Mouse (Mus musculus) c-Kit-positive CD71-positive TER-119-positive erythroid progenitor cells, embryonic 14.5 days (primary cell): ENCODE data around the gene Rrad.

Experiments used
- DNase-seq: peaks from one replicate; pipeline ENCODE4 v3.0.0-alpha.2; 2013; ENCODE audit warnings: low spot score

The Rrad gene

DNA sequence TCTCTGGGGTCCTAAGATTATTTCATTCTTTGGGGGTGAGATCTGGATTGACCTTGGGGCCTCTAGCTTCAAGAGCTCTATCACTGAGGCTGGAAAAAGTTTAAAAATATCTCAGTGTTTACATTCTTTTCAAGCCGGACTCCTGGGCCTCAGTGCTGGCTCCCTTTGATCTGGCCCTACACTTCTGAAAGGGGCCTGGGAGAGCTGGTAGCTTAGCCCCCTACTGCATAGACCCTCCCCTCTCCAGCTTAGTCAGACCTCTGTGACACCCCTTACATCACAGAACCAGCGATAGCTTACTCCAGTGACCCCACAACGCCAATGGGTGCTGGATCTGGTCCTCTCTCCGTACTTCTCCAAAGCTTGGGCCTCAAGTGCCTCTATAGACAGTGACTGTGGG, 19.5 kb downstream of the Rrad start:
- DNase-seq = no peak

DNA sequence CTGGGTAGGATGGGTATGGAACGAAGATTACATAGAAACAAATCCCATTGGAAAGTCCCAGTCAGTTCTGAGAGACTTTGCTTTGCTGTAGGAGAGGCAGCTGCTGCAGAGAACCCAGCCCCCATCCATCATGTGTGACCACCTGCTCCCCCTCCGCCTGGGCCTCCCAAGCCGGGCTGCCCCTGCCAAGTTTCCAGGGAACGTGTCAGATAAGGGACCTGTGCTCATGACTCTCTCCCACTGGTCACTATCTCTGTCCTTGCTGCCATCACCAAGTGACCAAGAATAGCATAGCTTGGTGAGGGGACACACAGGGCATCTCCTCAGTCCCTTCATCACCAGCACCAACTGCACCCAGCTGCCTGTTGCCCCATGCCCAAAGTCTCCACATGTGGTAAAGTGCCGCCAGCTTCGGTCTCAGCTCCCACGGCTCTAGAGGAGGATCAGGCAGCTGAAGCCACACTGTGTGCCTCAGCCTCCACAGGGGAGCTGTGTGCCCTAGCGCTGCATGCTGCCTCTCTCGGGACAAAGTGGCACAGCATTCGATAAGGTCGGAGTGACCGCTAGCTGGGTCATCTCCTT, 20.9 kb downstream of the Rrad start:
- DNase-seq = no peak

DNA sequence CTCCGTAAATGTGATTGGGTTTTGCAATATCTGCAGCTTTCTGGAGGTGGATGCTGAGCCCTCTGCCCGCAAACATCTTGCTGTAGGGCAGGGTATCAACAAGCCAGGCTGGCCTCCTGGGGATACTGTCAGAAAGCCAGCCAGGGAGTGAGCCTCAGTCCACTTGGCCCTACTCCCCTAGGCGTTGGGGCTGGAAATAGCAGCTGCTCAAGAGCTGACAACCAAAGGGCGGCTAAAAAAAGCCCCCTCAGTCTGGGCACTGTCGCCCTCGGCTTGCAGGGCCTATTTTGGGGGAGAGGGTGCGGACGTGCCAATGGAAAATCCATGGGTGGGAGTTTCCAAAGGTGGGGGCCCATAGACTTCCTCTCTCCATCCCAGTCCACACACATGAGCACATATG, 21.9 kb downstream of the Rrad start:
- DNase-seq = no peak

DNA sequence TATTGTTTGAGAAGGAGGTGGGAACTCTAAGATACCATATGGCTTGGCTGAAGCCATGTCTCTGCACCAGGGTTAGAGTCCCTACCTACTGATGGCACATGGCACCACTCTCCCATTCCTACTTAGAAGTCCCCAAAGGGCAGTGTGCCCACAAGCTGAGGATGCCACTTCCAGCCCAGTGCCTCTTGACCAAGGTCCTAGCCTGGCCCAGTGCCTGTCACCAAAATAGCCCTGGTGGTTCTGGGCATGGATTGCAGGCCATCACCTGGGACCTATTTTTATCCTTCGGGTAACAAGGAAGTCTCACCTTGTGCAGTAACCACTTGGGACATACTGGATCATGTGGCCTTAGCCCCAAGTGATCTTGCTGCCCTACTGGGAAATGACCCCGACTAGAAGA, 23.2 kb downstream of the Rrad start:
- DNase-seq = no peak

DNA sequence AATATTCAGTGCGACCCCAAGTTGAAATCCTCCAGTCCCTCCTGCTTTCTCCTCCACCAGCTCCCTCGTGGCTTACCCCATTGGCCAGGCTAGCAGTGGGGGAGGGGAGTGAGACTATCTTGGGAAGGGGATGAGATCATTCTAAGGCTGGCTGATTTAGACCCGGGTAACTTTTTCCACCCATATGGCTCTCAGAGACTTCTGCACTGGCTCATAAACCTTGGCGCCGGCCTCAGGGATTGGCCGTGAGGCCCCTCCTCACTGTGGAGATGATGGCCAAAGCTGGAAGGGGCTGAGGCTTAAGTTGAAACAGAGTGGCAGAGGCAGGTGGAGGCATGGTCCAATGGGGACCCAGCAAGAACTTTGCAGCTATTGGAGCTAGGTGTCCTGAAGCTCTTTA, 24.8 kb downstream of the Rrad start:
- DNase-seq = no peak

DNA sequence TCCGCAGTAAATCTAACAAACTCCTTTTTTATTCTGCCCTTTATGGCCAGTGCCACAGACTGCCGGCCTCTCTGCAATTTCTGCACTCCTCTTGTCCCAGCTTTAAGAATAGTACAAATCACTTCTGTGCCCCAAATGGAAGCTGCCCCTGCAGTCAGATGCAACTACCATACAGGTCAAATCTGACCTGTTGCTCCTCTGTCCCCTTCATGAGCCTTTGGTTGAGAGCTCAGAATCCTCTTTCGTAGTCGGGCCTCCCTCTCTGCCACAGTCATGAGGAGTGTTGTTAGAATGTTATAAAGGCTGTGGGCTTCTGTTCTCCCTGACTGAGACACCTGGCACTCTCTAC, 27.9 kb downstream of the Rrad start:
- no peak for DNase-seq

DNA sequence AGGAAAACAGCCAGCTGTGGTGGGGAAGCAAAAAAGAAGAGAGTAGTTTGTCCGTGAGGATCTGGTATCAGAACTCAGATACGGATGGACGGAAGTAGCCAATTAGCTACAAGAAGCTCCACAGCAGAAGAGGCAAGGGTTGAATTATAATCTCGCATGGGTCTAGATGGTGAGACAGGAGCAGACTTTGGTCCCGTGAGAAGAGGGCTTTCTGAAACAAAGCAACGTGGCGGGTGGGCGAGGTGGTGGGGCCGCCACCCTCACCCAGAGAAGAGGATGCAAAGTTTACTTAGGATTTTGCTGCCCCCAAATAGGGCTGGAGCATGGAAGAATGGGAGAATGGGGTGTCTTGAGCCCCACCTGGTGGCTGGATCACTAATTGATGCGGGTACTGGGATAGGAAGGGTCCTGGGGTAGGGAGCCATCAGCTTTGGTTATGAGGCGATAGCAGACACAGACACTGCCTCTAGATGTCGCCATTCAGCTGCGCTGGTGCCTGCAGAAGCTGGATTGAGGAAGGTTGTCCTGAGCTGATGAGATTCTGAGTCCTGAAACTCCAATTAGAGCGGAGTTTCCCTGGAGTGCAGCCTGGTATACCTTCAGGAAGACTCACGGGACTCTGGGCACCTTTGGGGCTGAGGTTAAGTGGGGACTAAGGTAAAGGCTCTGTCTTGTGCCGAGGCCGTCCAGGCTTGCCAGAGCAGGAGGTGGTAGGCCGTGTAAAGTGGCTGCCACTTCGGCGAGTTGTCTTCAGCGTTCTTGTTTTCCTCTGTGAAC, 28.5 kb downstream of the Rrad start:
- DNase-seq = peak; percentile 70

DNA sequence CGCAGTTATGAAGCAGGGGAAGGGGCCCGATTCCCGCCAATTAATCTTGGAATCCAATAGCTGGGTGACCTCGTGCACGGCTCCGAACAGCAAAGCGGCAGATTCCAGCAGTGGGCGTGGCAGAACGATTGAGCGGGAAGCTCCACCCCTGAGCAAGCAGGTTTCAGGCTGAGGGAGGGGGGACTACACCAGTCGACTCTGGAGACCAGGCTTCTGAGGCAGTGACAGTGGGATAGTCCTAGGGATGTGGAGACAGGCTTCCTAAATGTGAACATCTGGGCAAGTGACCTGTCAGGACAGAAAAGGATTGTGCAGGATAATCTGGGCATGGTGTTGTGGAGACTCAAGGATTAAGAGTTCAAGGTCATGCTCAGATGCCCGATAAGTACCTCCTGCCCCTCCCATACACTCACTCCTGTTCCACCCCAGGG, 29.2 kb downstream of the Rrad start:
- no peak for DNase-seq

DNA sequence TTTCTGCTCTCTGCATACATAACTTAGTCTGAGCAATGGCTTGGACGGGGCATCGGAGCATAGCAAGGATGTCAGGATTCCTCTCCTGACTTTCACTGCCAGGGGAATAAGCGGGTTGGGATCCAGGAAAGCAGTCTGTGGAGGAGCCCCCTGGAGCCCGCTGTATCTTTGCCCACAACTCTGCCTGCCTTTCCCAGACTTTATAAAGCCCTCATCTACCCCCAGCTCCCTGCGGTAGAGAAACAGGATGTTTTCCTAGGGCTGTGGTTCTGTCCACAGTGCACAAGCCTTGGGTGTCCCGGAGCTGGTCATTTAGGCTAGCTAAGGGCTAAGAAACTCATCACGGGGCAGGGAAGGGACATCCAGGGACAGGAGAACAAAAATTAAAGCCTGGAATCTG, 29.7 kb downstream of the Rrad start:
- no peak for DNase-seq

DNA sequence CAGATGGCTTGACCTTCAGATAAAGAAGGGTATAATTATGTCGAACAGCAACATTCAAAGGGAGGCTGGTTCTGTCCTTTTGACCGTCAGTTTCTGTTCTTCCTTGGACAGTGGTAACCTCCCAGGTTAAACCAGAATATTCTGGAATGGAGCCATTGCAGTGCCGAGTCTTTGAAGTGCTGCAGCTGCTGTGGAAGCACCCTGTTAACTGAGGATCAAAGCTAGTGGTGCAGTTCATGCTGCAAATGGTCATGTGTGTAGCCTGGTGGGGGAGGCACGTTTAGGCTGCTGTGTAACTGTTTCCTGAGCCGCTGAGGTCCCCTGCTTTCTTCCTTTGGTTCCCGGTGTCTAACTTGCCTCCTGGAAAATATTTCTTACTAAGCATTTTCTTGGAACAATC, 32.6 kb downstream of the Rrad start:
- no peak for DNase-seq

DNA sequence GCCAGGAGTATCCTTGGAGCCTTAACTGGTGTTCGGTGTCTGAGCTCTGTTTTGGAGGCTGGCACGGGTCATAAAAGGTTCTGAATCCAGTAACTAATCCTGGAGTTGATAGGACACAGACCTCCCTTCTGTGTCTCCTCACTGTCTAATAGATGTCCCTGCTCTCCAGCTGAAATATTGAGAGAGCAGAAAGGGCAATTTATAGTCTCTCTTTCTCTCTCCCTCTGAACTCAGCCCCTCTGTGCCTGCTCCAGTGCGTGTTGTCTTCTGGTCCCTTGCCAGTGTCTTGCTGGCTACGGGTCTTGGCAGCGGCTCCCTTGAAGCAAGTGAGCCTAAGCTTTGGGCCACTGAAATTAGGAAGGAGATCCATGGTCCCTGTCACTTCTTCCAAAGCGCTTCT, 33.5 kb downstream of the Rrad start:
- DNase-seq = no peak

DNA sequence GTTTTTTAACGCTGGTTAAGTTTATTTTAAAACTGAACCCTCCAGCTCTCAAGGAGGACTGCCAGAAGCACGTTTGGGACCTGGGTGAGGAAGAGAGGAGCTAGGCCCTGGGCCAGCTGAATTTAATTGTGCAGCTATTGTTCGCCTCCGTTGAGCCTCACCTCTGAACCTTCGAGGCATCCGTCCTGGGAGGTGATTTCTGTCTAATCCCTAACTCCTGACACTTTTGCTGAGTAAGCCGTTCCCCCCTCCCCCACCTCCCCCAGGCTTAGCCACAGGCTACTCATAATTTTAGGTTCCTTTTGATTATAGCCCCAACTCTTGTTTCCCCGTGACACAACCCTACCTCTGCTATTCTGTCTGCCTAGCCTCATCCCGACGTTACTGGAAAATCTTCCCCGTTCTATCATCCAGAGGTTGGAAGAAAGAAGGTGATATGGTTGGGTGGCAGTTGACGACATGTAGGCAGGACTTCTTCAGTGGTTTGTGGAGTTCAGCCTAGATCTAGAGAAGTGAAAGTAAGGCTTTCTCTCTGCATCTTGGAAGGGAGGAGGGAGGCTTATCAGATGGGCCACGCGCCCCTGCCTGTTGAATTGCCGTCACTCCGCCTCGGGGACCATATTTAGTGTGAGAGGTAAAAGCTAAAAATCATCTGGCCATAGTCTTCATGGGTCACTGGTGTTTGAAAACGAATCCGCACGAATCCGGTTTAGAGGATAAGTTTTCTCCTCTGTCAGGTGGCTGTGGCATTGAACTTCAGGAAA, 35.2 kb downstream of the Rrad start:
- no peak for DNase-seq

DNA sequence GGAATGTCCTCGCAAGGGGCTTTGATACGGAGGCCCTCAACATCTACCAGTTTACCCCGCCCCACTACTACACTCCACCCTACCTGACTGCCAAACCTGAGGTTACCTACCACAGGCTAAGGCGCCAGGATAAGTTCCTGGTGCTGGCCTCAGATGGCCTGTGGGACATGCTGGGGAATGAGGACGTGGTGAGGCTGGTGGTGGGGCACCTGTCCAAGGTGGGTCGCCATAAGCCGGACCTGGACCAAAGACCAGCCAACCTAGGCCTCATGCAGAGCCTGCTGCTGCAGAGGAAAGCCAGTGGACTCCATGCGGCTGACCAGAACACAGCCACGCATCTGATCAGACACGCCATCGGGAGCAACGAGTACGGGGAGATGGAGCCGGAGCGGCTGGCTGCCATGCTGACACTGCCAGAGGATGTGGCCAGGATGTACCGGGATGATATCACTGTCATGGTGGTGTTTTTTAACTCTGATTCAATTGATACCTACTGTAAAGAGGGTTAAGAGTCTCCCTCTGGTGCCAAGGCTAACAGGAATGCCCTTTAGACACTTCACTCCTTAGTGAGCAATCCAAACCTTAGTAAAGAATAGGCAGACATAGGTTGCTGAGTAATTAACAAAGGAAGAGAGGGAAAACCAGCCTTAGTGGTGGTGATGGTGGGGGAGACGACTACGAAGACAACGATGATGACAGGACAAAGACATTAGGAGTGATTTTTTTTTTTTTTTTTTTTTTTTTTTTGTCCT, 36.3 kb downstream of the Rrad start:
- no peak for DNase-seq

DNA sequence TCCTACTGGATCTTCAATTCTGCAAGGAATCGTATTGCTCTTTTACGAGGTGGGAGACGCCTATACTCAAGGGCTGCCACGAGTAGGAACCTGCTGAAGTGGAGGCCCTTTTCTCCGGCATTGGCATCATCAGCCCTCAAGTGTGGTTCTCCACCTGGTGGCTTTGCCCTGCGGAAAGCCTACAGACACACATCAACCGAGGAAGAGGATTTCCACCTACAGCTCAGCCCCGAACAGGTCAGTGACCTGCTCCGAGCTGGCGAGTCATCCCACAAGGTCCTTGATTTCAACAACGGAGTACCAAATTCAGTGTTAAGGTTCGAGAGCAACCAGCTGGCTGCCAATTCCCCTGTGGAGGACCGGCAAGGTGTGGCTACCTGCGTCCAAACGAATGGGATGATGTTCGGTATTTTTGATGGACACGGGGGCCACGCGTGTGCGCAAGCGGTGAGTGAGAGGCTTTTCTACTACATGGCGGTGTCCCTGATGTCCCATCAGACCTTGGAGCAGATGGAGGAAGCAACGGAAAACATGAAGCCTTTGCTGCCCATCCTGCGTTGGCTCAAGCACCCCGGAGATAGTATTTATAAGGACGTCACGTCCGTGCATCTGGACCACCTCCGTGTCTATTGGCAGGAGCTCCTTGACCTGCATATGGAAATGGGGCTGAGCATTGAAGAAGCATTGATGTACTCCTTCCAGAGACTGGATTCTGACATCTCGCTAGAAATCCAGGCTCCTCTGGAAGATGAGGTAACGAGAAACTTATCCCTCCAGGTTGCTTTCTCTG, 37.4 kb downstream of the Rrad start:
- no peak for DNase-seq

DNA sequence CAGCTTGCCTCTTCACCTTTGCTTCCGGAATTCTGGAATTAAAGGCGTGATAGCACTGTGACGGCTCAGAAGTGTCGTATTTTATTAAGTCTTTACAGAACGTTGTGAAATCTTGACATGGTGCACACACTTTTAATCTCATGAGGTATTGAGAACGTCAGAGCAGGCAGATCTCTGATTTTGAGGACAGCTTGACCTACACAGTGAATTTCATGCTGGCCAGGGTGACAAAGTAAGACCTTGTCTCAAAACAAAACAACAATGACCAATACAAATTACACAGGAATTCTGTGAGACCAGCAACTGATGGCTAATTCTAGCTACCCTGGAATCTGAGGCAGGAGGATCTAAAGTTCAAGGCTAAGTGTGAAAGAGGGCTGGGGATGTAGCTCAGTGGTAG, 38.6 kb downstream of the Rrad start:
- no peak for DNase-seq

DNA sequence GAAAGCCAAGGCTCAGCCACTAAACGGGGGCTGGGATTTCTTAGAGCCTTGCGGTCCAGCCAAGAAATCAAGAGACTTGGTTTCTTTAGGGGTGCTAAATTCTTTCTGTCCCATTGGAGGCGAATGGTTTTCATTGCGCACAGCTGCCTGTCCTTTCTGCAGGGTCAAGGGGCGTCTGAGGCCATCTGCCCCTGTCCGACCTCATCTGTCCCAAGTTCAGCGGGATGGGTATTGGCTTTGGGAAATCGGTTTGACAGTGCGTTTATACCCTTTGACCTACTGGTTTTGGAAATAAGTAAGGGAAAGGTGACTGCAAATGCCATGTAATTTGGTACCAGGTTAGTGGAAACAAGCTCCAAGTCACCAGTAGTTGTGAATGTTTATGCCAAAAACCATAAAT, 39.3 kb downstream of the Rrad start:
- no peak for DNase-seq

DNA sequence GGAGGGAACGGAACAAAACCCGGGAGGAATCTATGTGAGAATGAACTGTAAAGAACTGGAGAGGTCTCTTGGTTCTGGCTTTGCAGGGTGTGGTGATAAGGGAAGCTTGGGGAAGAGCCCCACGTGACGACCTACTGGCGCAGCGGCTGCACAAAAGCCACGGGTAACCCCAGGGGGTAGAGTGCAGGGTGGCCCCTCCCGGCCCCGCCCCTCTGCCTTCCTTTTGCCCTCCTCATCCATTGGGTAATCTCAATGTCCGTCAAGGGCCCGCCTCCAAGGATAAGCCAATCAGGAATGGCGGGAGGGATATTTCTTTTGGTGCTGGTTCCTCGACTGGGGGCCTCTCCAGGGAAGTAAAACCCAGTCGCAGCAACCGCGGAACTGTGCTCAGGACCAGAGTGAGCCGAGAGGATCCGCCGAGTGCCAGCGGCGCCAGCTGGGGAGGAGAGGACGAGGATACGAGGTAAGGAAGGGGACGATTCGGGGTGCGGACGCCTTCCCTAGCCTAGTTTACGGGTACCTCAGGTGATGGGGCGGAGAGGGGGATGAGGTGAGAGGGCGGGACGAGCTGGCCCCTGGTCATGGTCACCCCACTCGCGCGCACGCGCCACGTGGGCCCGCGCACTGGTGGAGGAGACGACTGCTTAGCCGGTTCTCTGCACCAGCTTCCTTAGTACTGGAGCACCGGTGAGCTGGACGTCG, 39.8 kb downstream of the Rrad start, which contains the start of gene Pdp2:
Pdp2 (plus strand) TSS at position 319 of the 702 bp plus-strand sequence.
- peak; percentile 96 for DNase-seq

DNA sequence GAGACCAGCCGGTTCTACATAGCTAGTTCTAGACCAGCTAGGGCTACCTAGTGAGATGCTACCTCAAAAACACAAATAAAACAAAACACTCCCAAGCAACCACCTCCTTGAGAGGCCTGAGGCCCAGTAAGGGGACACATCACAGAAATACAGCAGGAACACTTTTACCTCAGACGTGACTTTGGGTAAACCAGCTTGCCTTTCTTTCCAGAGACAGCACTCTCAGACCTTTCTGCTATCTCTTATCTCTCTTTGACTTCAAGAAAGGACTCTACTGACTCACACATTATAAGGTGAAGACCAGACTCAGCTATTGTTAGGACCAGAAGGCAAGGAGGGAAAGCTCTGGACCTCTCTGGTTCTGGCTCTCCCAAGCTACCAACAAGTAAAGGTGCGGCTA, 40.8 kb downstream of the Rrad start:
- DNase-seq = no peak

DNA sequence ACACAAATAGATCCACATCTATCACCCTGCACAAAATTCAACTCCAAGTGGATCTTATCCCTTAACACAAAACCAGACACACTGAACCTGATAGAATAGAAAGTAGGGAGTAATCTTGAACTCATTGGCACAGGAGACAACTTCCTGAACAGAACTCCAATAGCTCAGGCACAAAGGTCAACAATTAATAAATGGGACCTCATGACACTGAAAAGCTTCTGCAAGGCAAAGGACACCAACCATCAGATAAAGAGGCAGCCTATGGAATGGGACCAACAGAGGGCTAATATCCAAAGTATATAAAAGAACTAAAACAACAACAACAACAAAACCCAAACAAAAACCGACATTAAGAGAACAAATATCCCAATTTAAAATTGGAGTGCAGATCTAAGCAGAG, 46.6 kb downstream of the Rrad start:
- no peak for DNase-seq
